In the genomic region with DNA sequence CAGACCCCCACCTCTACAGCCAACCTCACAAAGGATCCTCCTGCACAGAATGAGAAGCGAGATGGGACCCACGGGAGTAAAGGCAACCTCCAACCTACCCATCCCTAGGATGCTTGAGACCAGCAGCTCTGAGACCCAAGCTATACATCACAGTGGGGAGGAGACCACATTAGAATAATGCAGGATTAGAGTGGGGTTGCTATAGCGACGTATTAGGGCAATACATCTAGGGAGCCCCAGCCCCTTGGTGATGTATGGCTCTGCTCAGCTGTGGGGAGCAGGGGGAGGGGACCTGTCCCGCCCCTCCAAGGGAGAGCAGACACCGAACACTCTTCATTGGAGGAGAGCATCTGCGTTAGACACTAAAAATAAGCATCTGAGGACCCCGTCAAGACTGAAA, we compare ENCODE assay signal across 15 mouse cellular contexts. TPM values are rescaled to one million over a fixed set of nuclear protein-coding genes. Genes with fewer than 3 reads are reported as not detected.
DNase-seq lines count a peak whose midpoint lies in the region; ATAC-seq lines count a peak whose summit lies in the region.
"Had no signal": no experiment of that assay in that cellular context is flagged by ENCODE, and none has a peak within 500 bp of the region (broad histone marks: within the 10 kb centered on the region; RNA-seq: fewer than 3 reads in every experiment).

No protein-coding gene starts in this region.

- DNase-seq in kidney, postnatal 4 days, result no peak
- peak; percentile 74 for DNase-seq in embryo, embryonic 11 days
- DNase-seq in B cell, adult 2 months, result no peak
- no peak for DNase-seq in cerebellum, postnatal 10 days
- DNase-seq: cerebellum, postnatal 36 days; heart, postnatal 14 days; kidney, adult 9 months; thymus, postnatal 14 days had no signal

- 24% methylated on average over 8 of the region's 8 CpGs for WGBS in kidney, embryonic 15.5 days
- 16% methylated on average over 8 of the region's 8 CpGs for WGBS in hindbrain, embryonic 12.5 days
- 3% methylated on average over 8 of the region's 8 CpGs for WGBS in midbrain, embryonic 16.5 days
- 15% methylated on average over 8 of the region's 8 CpGs for WGBS in intestine, embryonic 15.5 days

- no peaks in the 10 kb centered on the region for H3K9me3 ChIP-seq in kidney, embryonic 15.5 days (replicated peaks)
- H3K9me3 ChIP-seq in hindbrain, embryonic 12.5 days (replicated peaks), result no peaks in the 10 kb centered on the region
- H3K9me3 ChIP-seq in midbrain, embryonic 16.5 days (replicated peaks; ENCODE audit: control insufficient read depth, low read length, poor library complexity, severe bottlenecking), result no peaks in the 10 kb centered on the region
- H3K9me3 ChIP-seq in intestine, embryonic 15.5 days, result no peaks in the 10 kb centered on the region
- H3K9me3 ChIP-seq: limb, embryonic 12.5 days; lung, embryonic 15.5 days had no signal

- no peak overlapping the region for H3K9ac ChIP-seq in kidney, embryonic 15.5 days
- H3K9ac ChIP-seq in hindbrain, embryonic 12.5 days, result no peak overlapping the region
- 0 out of 2 replicates have a peak overlapping the region, but pooled peaks have one; percentile 28 for H3K9ac ChIP-seq in midbrain, embryonic 16.5 days (ENCODE audit: low read depth, low read length)
- no peak overlapping the region for H3K9ac ChIP-seq in intestine, embryonic 15.5 days
- H3K9ac ChIP-seq: limb, embryonic 12.5 days; lung, embryonic 15.5 days had no signal

- H3K27me3 ChIP-seq in kidney, embryonic 15.5 days, result peaks cover 94% of the 10 kb centered on the region
- peaks cover 60% of the 10 kb centered on the region for H3K27me3 ChIP-seq in hindbrain, embryonic 12.5 days
- H3K27me3 ChIP-seq in midbrain, embryonic 16.5 days (ENCODE audit: control insufficient read depth, insufficient read depth, low read depth, low read length), result peaks cover 1% of the 10 kb centered on the region; the same call in 1 of the 2 replicates
- H3K27me3 ChIP-seq in intestine, embryonic 15.5 days (replicated peaks), result peaks cover 52% of the 10 kb centered on the region

- H3K4me3 ChIP-seq in kidney, embryonic 15.5 days (replicated peaks), result no peak overlapping the region
- no peak overlapping the region for H3K4me3 ChIP-seq in hindbrain, embryonic 12.5 days
- H3K4me3 ChIP-seq in midbrain, embryonic 16.5 days (ENCODE audit: low read depth, low read length), result no peak overlapping the region
- no peak overlapping the region for H3K4me3 ChIP-seq in intestine, embryonic 15.5 days (replicated peaks)
- H3K4me3 ChIP-seq: limb, embryonic 12.5 days; lung, embryonic 15.5 days had no signal

- H3K4me1 ChIP-seq in kidney, embryonic 15.5 days, result peaks cover 17% of the 10 kb centered on the region
- peaks cover 56% of the 10 kb centered on the region for H3K4me1 ChIP-seq in hindbrain, embryonic 12.5 days
- H3K4me1 ChIP-seq in midbrain, embryonic 16.5 days (ENCODE audit: control insufficient read depth, insufficient read depth, low read length), result peaks cover 32% of the 10 kb centered on the region
- H3K4me1 ChIP-seq in intestine, embryonic 15.5 days (replicated peaks), result peaks cover 11% of the 10 kb centered on the region

- no peaks in the 10 kb centered on the region for H3K36me3 ChIP-seq in kidney, embryonic 15.5 days
- no peaks in the 10 kb centered on the region for H3K36me3 ChIP-seq in hindbrain, embryonic 12.5 days
- H3K36me3 ChIP-seq in midbrain, embryonic 16.5 days (ENCODE audit: control insufficient read depth, insufficient read depth, low read length), result no peaks in the 10 kb centered on the region
- H3K36me3 ChIP-seq in intestine, embryonic 15.5 days, result no peaks in the 10 kb centered on the region
- H3K36me3 ChIP-seq: limb, embryonic 12.5 days; lung, embryonic 15.5 days had no signal

- no peak overlapping the region for H3K27ac ChIP-seq in kidney, embryonic 15.5 days
- H3K27ac ChIP-seq in hindbrain, embryonic 12.5 days, result peak overlapping the region; percentile 86
- H3K27ac ChIP-seq in midbrain, embryonic 16.5 days (ENCODE audit: low read length), result no peak overlapping the region
- no peak overlapping the region for H3K27ac ChIP-seq in intestine, embryonic 15.5 days
- H3K27ac ChIP-seq: limb, embryonic 12.5 days; lung, embryonic 15.5 days had no signal

- 0 out of 2 replicates have a peak, but pooled peaks have one; percentile 3 for ATAC-seq in kidney, embryonic 15.5 days (replicated peaks; ENCODE audit: low FRiP score)
- peak; percentile 82 for ATAC-seq in hindbrain, embryonic 12.5 days (ENCODE audit: low FRiP score)
- ATAC-seq in midbrain, embryonic 16.5 days, result peak; percentile 25; the same call in 1 of the 2 replicates
- no peak for ATAC-seq in intestine, embryonic 15.5 days

- H3K4me2 ChIP-seq in kidney, embryonic 15.5 days, result no peak overlapping the region
- peak overlapping the region; percentile 30 for H3K4me2 ChIP-seq in hindbrain, embryonic 12.5 days (replicated peaks)
- no peak overlapping the region for H3K4me2 ChIP-seq in midbrain, embryonic 16.5 days (ENCODE audit: low read length)
- H3K4me2 ChIP-seq in intestine, embryonic 15.5 days (replicated peaks), result no peak overlapping the region
- H3K4me2 ChIP-seq: limb, embryonic 12.5 days; lung, embryonic 15.5 days had no signal

RNA-seq across cellular contexts. Expression of a gene that starts 11.5 kb away (rescaled TPM):
- 0.62 and 0.69 TPM in 2 replicates for polyA plus RNA-seq in kidney, embryonic 15.5 days (2015; fragmentation: Nextera tagmentation; extraction: Ambion mirVana)
- polyA plus RNA-seq in hindbrain, embryonic 12.5 days (2016; fragmentation: Nextera tagmentation; extraction: Ambion mirVana), result 24.2 and 24.4 TPM in 2 replicates
- polyA plus RNA-seq in midbrain, embryonic 16.5 days (2015; fragmentation: Nextera tagmentation; extraction: Ambion mirVana), result 12.3 and 14.4 TPM in 2 replicates
- 0.05 and 0.11 TPM in 2 replicates for polyA plus RNA-seq in intestine, embryonic 15.5 days (2015; fragmentation: Nextera tagmentation; extraction: Ambion mirVana)

RNA-seq across cellular contexts. Expression of a gene that starts 25.3 kb away (rescaled TPM):
- 78.5 and 81.9 TPM in 2 replicates for polyA plus RNA-seq in kidney, embryonic 15.5 days (2015; fragmentation: Nextera tagmentation; extraction: Ambion mirVana)
- polyA plus RNA-seq in hindbrain, embryonic 12.5 days (2016; fragmentation: Nextera tagmentation; extraction: Ambion mirVana), result 60.7 and 68.8 TPM in 2 replicates
- 39.8 and 43.8 TPM in 2 replicates for polyA plus RNA-seq in midbrain, embryonic 16.5 days (2015; fragmentation: Nextera tagmentation; extraction: Ambion mirVana)
- 58.7 and 67.6 TPM in 2 replicates for polyA plus RNA-seq in intestine, embryonic 15.5 days (2015; fragmentation: Nextera tagmentation; extraction: Ambion mirVana)

RNA-seq across cellular contexts. Expression of a gene that starts 32.4 kb away (rescaled TPM):
- polyA plus RNA-seq in kidney, embryonic 15.5 days (2015; fragmentation: Nextera tagmentation; extraction: Ambion mirVana), result 8.4 and 12.4 TPM in 2 replicates
- polyA plus RNA-seq in hindbrain, embryonic 12.5 days (2016; fragmentation: Nextera tagmentation; extraction: Ambion mirVana), result 3.3 and 6.8 TPM in 2 replicates
- 1.5 and 1.7 TPM in 2 replicates for polyA plus RNA-seq in midbrain, embryonic 16.5 days (2015; fragmentation: Nextera tagmentation; extraction: Ambion mirVana)
- 8.8 and 11.8 TPM in 2 replicates for polyA plus RNA-seq in intestine, embryonic 15.5 days (2015; fragmentation: Nextera tagmentation; extraction: Ambion mirVana)

RNA-seq across cellular contexts. Expression of a gene that starts 46.5 kb away (rescaled TPM):
- 171 and 175 TPM in 2 replicates for polyA plus RNA-seq in kidney, embryonic 15.5 days (2015; fragmentation: Nextera tagmentation; extraction: Ambion mirVana)
- polyA plus RNA-seq in hindbrain, embryonic 12.5 days (2016; fragmentation: Nextera tagmentation; extraction: Ambion mirVana), result 157 and 164 TPM in 2 replicates
- 98.1 and 106 TPM in 2 replicates for polyA plus RNA-seq in midbrain, embryonic 16.5 days (2015; fragmentation: Nextera tagmentation; extraction: Ambion mirVana)
- polyA plus RNA-seq in intestine, embryonic 15.5 days (2015; fragmentation: Nextera tagmentation; extraction: Ambion mirVana), result 131 and 133 TPM in 2 replicates

RNA-seq across cellular contexts. Expression of a gene that starts 57.5 kb away (rescaled TPM):
- polyA plus RNA-seq in kidney, embryonic 15.5 days (2015; fragmentation: Nextera tagmentation; extraction: Ambion mirVana), result not detected in 2 replicates
- polyA plus RNA-seq in hindbrain, embryonic 12.5 days (2016; fragmentation: Nextera tagmentation; extraction: Ambion mirVana), result 0.75 and 1.0 TPM in 2 replicates
- 1.1 and 1.5 TPM in 2 replicates for polyA plus RNA-seq in midbrain, embryonic 16.5 days (2015; fragmentation: Nextera tagmentation; extraction: Ambion mirVana)
- not detected in 2 replicates for polyA plus RNA-seq in intestine, embryonic 15.5 days (2015; fragmentation: Nextera tagmentation; extraction: Ambion mirVana)
- polyA plus RNA-seq: gonadal fat pad, adult 2 months; limb, embryonic 12.5 days; lung, embryonic 15.5 days had no signal
